Mouse (Mus musculus) liver, embryonic 12.5 days (tissue): Measurements from ENCODE around the gene Tnxb. TPM values are rescaled to one million over a fixed set of nuclear protein-coding genes. Genes with fewer than 3 reads are reported as not detected.
A peak's percentile ranks its signal among the peaks of the same experiment; 100 is the strongest.
"Not testable (repeated sequence)": the region's sequence is repeated elsewhere in the genome, so short reads cannot be mapped to it uniquely, and the experiment has no call there.

Source experiments
- ATAC-seq: fragments of 200-750 bp; cut with Nextera tagmentation; 2 replicates; pipeline ENCODE4 v1.8.0; 2017; ENCODE audit warnings: moderate number of reproducible peaks, mild to moderate bottlenecking, moderate library complexity
- H3K27ac ChIP-seq: fragments of 300-500 bp; sonication (generic); 2 replicates; pipeline ENCODE4 v1.5.1; 2016; ENCODE audit warnings: mild to moderate bottlenecking
- H3K27me3 ChIP-seq: fragments of 300-500 bp; sonication (generic); replicated peaks from 2 replicates; pipeline ENCODE4 v1.6.1; 2016; ENCODE audit warnings: mild to moderate bottlenecking, moderate library complexity
- H3K36me3 ChIP-seq: fragments of 300-500 bp; sonication (generic); 2 replicates; pipeline ENCODE4 v1.6.1; 2016; ENCODE audit warnings: mild to moderate bottlenecking, moderate library complexity
- H3K4me1 ChIP-seq: fragments of 300-500 bp; sonication (generic); 2 replicates; pipeline ENCODE4 v1.6.1; 2016
- H3K4me2 ChIP-seq: fragments of 300-500 bp; sonication (generic); 2 replicates; pipeline ENCODE4 v1.6.1; 2016; ENCODE audit warnings: mild to moderate bottlenecking, moderate library complexity
- H3K4me3 ChIP-seq: fragments of 300-500 bp; sonication (generic); 2 replicates; pipeline ENCODE4 v1.5.1; 2016; ENCODE audit warnings: mild to moderate bottlenecking, moderate library complexity
- H3K9ac ChIP-seq: fragments of 300-500 bp; sonication (generic); 2 replicates; pipeline ENCODE4 v1.6.1; 2016; ENCODE audit warnings: mild to moderate bottlenecking, moderate library complexity
- H3K9me3 ChIP-seq: fragments of 300-500 bp; sonication (generic); replicated peaks from 2 replicates; pipeline ENCODE4 v1.6.1; 2016; ENCODE audit warnings: mild to moderate bottlenecking, moderate library complexity
- WGBS: fragments of 180-500 bp; shearing (Covaris S2); methylation state at CpG from one replicate; pipeline ENCODE4 v1.1.7; 2016; ENCODE audit not compliant: insufficient replicate concordance; 5-methylcytosine and 5-hydroxymethylcytosine counted together
- polyA plus RNA-seq: library from polyadenylated mRNA; unstranded; fragments of >200 nt; fragmentation: Nextera tagmentation; extraction: Ambion mirVana; gene quantifications from 2 replicates; pipeline ENCODE4 v1.2.1, GENCODE M21; 2016

Gene Tnxb
- polyA plus RNA-seq, 1 experiment from 2014 or later = 0.05 TPM

DNA sequence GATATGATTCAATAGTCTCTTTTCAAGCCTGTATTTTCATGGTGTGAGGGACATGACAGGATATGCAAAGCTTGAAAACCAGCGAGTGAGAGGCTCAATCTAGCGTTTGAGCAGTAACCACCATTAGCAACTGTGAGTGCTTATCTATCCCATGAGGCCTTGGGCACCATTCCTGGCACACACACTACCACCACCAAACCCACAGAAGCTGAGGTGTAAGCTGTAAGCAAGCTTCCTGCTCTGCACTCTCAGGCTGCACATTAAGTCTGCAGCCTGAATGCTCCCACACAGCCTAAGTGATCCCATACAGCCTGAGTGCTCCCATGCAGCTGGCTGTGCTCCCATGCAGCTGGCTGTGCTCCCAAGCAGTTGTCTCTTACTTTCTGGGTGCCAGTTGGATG is 30.3 kb downstream of the Tnxb start:
- no peak overlapping the region for H3K27ac ChIP-seq
- no peak overlapping the region for H3K4me2 ChIP-seq
- no peaks in the 10 kb centered on the region for H3K4me1 ChIP-seq
- ATAC-seq = no peak
- H3K9me3 ChIP-seq = no peaks in the 10 kb centered on the region
- H3K9ac ChIP-seq = no peak overlapping the region
- 32% methylated on average over 2 of the region's 2 CpGs for WGBS
- H3K27me3 ChIP-seq = no peaks in the 10 kb centered on the region; the same call in 1 of the 2 replicates
- no peaks in the 10 kb centered on the region for H3K36me3 ChIP-seq
- H3K4me3 ChIP-seq = no peak overlapping the region

GRCm38 (mm10) chr17:34706476-34706875 is 36.1 kb downstream of the Tnxb start:
- 60% methylated on average over 2 of the region's 2 CpGs for WGBS
- H3K4me2 ChIP-seq, H3K27me3 ChIP-seq, ATAC-seq, H3K27ac ChIP-seq, H3K36me3 ChIP-seq, H3K4me3 ChIP-seq, H3K9me3 ChIP-seq, H3K4me1 ChIP-seq, H3K9ac ChIP-seq: not testable (repeated sequence)

GRCm38 (mm10) chr17:34712951-34713350 is 42.6 kb downstream of the Tnxb start:
- Histone ChIP-seq H3K9me3 (no peaks in the 10 kb centered on the region), H3K4me3 (no peak overlapping the region), H3K4me1 (no peaks in the 10 kb centered on the region), H3K27me3 (0 out of 2 replicates have a peak, but pooled peaks cover 7% of the 10 kb centered on the region), H3K4me2 (no peak overlapping the region), H3K36me3 (no peaks in the 10 kb centered on the region), H3K27ac (no peak overlapping the region), H3K9ac (no peak overlapping the region)
- 41% methylated on average over 6 of the region's 6 CpGs for whole genome bisulfite sequencing
- ATAC-seq = no peak

DNA sequence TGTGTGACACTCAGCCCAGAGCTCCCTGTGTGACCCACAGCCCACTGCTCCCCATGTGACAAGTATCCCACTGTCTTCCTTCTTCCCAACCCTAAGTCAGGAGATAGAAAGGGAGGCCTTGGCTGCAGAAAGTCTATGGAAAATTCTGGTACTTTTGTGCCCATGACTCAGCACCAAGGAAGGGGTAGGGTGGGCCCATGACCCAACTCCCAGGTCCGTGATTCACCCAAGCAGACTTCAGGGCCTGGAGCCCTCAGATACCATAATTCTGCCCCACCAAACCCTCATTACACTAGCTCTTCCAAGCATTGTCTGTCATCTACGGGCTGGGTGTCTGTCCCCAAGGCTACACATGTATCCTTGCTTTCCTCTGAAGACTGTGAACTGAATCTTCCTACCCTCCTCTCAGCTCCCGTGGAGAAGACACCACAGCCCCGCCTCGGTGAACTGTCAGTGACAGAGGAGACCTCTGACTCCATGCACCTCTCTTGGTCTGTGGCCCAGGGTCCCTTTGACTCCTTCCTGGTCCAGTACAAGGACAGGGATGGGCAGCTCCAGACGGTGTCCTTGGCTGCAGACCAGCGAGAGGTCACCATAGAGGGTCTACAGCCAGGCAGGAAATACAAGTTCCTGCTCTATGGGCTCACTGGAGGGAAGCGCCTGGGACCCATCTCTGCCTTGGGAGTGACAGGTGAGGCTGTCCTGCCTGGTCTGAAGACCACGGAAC is 44.0 kb downstream of the Tnxb start:
- H3K4me2 ChIP-seq, H3K4me3 ChIP-seq, H3K4me1 ChIP-seq, H3K27ac ChIP-seq, H3K27me3 ChIP-seq, H3K9me3 ChIP-seq, H3K36me3 ChIP-seq, H3K9ac ChIP-seq, ATAC-seq: not testable (repeated sequence)
- 56% methylated on average over 9 of the region's 9 CpGs for WGBS

DNA sequence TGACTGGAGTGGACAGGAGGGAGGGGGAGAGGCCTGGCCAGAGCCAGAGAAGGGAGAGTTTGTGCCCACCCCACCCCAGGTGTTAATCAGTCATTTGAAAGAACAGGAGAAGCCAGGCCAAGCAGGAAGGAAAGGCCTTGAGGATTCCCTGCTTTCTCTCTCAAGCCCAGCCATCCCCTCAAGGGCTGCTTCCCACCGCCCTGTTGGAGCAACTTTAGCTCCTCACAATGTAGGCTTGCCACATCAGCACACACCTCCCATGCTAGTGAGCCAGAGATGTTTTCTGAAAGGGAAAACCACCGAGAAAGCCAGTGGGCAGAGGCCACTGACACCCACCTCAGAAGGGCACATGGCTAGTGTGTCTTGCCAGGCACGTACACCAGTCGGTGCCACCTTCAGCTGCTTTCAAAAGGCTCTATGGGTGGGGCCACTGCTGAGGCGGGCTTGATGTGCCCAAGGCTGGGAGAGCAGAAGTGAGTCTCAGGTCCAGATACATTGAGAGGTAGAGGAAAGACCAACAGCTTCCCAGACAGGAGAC is 44.6 kb downstream of the Tnxb start:
- ATAC-seq, H3K27ac ChIP-seq, H3K4me1 ChIP-seq, H3K4me2 ChIP-seq, H3K4me3 ChIP-seq, H3K27me3 ChIP-seq, H3K9me3 ChIP-seq, H3K9ac ChIP-seq, H3K36me3 ChIP-seq: not testable (repeated sequence)
- 61% methylated on average over 5 of the region's 5 CpGs for WGBS

GRCm38 (mm10) chr17:34715451-34715850 is 45.1 kb downstream of the Tnxb start:
- not testable (repeated sequence) for H3K4me1 ChIP-seq, H3K4me2 ChIP-seq, H3K9me3 ChIP-seq, H3K27ac ChIP-seq, ATAC-seq, H3K36me3 ChIP-seq, H3K27me3 ChIP-seq, H3K9ac ChIP-seq, H3K4me3 ChIP-seq
- WGBS = 66% methylated on average over 7 of the region's 7 CpGs

GRCm38 (mm10) chr17:34716247-34716646 is 45.9 kb downstream of the Tnxb start:
- Histone ChIP-seq H3K9ac (no peak overlapping the region), H3K4me1 (no peaks in the 10 kb centered on the region), H3K27ac (no peak overlapping the region), H3K9me3 (no peaks in the 10 kb centered on the region), H3K27me3 (0 out of 2 replicates have a peak, but pooled peaks cover 7% of the 10 kb centered on the region), H3K4me3 (no peak overlapping the region), H3K4me2 (no peak overlapping the region), H3K36me3 (no peaks in the 10 kb centered on the region)
- 74% methylated on average over 15 of the region's 15 CpGs for WGBS
- no peak for ATAC-seq

DNA sequence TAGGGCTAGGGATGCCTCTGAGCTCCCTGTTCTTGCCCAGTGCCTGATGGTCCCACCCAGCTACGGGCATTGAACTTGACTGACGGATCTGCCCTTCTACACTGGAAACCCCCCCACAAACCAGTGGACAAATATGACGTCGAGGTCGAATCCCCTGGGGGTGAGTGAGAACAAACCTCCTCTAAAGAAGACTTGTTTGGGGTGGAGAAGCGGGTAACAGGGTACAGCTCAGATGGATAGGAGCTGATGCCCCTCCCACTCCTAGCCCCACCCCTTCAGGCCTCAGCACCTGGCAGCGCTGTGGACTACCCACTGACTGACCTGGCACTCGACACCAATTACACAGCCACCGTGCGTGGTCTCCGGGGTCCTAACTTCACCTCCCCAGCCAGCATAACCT is 47.1 kb downstream of the Tnxb start:
- 0 out of 2 replicates have a peak, but pooled peaks cover 4% of the 10 kb centered on the region for H3K27me3 ChIP-seq
- no peak overlapping the region for H3K4me3 ChIP-seq
- no peak for ATAC-seq
- no peak overlapping the region for H3K9ac ChIP-seq
- H3K27ac ChIP-seq = no peak overlapping the region
- no peak overlapping the region for H3K4me2 ChIP-seq
- H3K4me1 ChIP-seq = no peaks in the 10 kb centered on the region
- no peaks in the 10 kb centered on the region for H3K36me3 ChIP-seq
- no peaks in the 10 kb centered on the region for H3K9me3 ChIP-seq
- WGBS = 60% methylated on average over 11 of the region's 11 CpGs

- not testable (repeated sequence) for H3K9ac ChIP-seq, H3K4me1 ChIP-seq, H3K9me3 ChIP-seq, H3K4me2 ChIP-seq, H3K36me3 ChIP-seq, H3K27me3 ChIP-seq, ATAC-seq, H3K4me3 ChIP-seq, H3K27ac ChIP-seq
- 76% methylated on average over 8 of the region's 8 CpGs for WGBS
Measured at GRCm38 (mm10) chr17:34719886-34720285, 49.6 kb downstream of the Tnxb start.

- 81% methylated on average over 4 of the region's 4 CpGs for WGBS
- H3K4me2 ChIP-seq, H3K9me3 ChIP-seq, H3K4me3 ChIP-seq, H3K27me3 ChIP-seq, H3K27ac ChIP-seq, ATAC-seq, H3K36me3 ChIP-seq, H3K4me1 ChIP-seq, H3K9ac ChIP-seq: not testable (repeated sequence)
Measured at GRCm38 (mm10) chr17:34722238-34722637, 51.9 kb downstream of the Tnxb start.

DNA sequence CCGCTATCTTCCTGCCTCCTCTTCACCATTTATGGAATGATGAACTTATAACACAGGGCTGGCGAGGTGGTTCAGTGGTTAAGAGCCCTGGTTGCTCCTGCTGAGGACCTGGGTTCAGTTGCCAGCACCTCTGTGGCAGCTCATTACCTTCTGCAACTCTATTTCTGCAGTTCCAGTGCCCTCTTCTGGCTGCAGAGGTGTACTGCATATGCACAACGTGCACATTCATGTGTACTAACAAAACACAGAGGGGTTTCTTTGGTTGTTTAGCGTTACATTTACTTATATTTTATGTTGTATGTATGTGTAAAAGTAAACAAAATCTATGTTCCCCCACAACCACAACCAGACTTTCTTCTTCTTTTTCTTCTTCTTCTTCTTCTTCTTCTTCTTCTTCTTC is 52.7 kb downstream of the Tnxb start:
- H3K9me3 ChIP-seq = peaks cover 6% of the 10 kb centered on the region; the same call in 1 of the 2 replicates
- H3K4me3 ChIP-seq = no peak overlapping the region
- no peak overlapping the region for H3K27ac ChIP-seq
- no peak for ATAC-seq
- 45% methylated on average over 4 of the region's 4 CpGs for WGBS
- H3K4me1 ChIP-seq = no peaks in the 10 kb centered on the region
- no peak overlapping the region for H3K9ac ChIP-seq
- no peak overlapping the region for H3K4me2 ChIP-seq
- no peaks in the 10 kb centered on the region for H3K27me3 ChIP-seq
- no peaks in the 10 kb centered on the region for H3K36me3 ChIP-seq

GRCm38 (mm10) chr17:34727887-34728286 is 57.6 kb downstream of the Tnxb start:
- H3K27me3 ChIP-seq = no peaks in the 10 kb centered on the region
- H3K4me2 ChIP-seq = no peak overlapping the region
- H3K4me3 ChIP-seq = no peak overlapping the region
- H3K9me3 ChIP-seq = peaks cover 2% of the 10 kb centered on the region; the same call in 1 of the 2 replicates
- H3K9ac ChIP-seq = no peak overlapping the region
- H3K4me1 ChIP-seq = no peaks in the 10 kb centered on the region
- WGBS = 63% methylated on average over 2 of the region's 2 CpGs
- ATAC-seq = 0 out of 2 replicates have a peak, but pooled peaks have one; percentile 48
- no peak overlapping the region for H3K27ac ChIP-seq
- H3K36me3 ChIP-seq = no peaks in the 10 kb centered on the region

GRCm38 (mm10) chr17:34729155-34729554 is 58.8 kb downstream of the Tnxb start:
- WGBS = 64% methylated on average over 11 of the region's 11 CpGs
- not testable (repeated sequence) for H3K27ac ChIP-seq, H3K4me2 ChIP-seq, H3K4me1 ChIP-seq, H3K27me3 ChIP-seq, H3K36me3 ChIP-seq, ATAC-seq, H3K4me3 ChIP-seq, H3K9ac ChIP-seq, H3K9me3 ChIP-seq
